Mouse (Mus musculus): ENCODE results near the gene Ptar1.

DNA sequence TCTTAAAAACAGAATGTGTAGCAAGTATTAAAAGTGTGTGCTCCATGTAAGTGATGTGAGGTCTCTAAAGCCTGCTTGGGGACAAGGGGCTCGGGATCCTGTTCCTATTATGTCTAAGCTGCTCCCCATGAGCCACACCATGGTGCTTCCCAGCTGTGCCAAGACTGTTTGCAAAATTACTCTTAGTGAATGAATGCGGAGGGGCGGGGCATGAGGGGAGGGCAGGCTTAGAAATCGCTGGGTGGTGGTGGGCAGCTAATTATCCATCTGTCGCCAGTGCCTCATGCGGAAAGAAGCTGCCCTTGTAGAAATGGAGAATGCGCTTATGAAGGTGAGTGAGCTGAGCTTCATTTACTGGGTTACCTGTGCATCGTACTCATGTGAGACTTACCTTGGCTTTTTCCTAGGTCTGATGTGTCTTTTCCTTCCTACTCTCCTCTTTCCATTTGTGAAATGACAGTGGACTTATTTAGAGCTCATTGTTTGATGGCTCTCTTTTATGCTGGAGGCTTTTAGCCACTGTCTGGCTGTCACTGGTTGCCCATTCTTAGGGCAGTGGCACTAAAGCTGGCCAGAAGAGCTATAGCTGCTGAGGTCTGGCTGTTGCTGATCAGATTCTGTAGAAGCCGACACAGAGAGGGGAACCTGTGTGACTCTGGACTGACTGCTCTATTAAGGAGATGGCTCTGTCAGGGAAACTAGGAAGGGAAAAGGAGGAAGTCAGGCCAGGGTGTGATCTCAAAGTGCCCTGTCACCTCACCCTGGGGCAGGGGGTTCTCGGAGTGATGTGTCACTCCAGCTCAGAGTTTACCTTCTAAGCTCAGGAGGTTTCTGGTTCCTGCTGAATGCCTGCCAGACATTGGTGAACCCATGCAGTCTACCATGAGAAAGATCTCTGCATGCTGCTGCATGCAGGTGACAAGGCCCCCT is 83.5 kb downstream of the Ptar1 start:
- TF ChIP-seq EP300 (IDR thresholded peaks at IDR 0.05) = no peak
- TF ChIP-seq CTCF (IDR thresholded peaks at IDR 0.05) = no peak

All from lung, postnatal 0 days (tissue).